Mouse (Mus musculus) right cerebral cortex, postnatal 25 days (tissue): ENCODE measurements at regions not wholly inside any gene's neighbourhood (a gene's known extent, or its start where the extent isn't known, plus 50 kb on each side); places are given as distances from the start of the nearest gene placed in this dataset.
A peak's percentile ranks its signal among the peaks of the same experiment; 100 is the strongest.

Experiments used
- DNase-seq: peaks from one replicate; pipeline ENCODE4 v3.0.0; 2022

DNA sequence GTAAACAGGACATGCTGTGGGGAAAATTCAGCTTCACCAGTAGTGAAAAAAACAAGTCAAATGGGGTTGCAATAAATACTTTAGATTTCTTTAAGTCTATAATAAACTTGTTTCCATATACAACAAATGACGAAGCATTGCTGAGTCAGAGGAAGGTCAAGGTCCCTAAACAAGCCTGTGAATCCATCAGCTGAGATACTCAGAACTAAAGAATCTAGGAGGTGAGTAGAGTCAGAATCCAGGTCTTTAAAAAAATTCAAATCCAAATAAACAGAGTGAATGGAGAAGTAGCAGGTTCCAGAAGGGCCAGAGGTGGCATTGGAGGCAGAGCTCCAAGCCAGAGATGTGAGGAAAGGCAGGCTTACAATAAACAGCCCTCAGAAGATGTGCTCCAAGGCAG, 2301.1 kb upstream of the Gm7489 start:
- DNase-seq = no peak

DNA sequence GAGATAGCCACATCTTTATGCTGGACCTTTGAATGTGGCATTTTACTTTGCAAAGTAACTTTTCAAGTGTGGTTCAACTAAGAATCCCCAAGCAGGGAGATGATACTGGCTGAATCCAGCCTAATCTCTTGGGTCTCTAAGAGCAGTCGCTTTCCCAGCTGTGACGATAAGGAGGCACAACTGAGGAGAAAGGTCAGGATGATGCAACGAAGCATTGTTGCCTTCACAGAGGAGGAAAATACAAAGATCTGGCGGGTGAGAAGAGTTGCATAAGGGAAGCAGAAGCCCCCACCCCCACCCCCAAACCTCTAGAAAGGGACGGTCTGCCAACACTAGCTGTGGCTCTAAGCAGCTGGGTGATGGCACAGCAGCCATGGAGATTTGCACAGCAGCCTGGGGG, 2298.6 kb upstream of the Gm7489 start:
- DNase-seq = no peak

DNA sequence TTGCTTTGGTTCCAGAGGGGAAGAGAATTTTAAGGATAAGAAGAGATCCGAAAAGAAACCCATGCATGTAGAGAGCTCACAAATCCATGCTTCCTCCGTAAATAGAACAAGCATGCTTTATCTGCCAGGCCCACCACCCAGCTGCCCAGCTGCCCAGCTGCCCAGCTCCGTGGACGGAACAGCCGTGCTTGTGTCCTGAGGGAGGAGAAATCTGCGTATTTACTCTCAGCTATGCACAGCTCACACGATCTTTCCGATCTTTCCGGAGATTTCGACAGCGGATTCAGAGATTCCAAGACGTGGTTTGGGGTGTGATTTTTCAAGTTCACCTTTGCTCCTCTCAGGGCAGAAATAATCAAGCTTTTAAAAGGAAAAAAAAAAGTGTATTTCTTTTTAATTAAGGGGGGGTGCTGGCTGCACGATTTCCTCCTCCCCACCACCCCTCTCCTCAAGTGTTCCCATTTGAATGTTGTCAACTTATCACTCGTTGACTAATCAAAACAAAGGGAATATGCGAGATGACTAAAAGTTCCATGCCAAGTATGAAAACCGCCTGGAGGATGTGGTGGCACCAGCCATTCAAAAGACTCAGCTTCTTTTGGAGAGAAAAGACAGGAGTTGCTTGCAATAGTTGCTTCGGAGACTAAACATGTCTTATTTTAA, 2293.2 kb upstream of the Gm7489 start:
- DNase-seq = no peak

GRCm38 (mm10) chr15:51592069-51592435, 2292.7 kb upstream of the Gm7489 start:
- DNase-seq = no peak

DNA sequence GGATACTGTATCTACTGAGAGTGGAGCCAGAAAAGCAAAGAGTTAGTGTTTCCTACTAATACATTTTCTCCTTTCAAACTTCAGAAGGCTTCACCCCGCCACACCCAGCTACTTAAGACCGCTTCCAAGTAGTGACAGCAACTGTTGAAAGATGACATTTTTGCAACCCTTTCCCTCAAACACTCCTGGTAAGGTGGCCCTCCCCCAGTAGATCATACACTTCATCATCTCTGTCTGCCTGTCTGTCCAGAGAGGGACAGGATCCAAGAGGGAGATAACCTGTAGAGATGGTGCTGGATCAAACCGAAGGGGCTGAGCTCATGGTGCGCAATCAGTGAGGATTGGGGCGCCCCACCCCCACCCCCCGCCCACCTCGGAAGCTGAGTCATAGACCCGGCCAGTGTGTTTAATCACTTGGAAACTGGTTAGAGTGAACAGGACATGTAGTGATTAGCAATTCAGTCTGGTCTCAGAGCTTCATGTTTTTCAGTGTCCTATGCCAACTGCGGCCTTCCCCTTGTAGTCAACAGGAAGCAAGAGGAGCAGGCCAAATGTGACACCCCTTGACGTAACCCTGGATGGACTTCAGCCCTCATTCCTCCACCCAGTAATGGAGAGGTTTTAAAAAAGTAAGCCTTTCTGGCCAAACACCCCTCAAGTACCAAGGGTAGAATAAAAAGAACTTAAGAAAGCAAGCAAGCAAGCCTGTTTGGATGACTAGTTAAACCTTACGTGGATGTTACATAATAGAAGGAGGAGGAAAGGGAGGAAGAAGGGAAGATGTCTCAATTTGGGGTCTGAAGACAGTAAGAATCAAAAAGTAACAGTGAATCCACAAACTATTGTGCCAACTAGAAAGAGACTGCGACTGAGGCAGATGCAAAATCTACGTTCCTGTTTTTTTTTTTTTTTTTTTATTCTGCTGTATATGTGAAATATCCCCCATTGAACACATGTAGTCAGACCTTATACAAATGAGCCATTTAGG, 2291.9 kb upstream of the Gm7489 start:
- no peak for DNase-seq

DNA sequence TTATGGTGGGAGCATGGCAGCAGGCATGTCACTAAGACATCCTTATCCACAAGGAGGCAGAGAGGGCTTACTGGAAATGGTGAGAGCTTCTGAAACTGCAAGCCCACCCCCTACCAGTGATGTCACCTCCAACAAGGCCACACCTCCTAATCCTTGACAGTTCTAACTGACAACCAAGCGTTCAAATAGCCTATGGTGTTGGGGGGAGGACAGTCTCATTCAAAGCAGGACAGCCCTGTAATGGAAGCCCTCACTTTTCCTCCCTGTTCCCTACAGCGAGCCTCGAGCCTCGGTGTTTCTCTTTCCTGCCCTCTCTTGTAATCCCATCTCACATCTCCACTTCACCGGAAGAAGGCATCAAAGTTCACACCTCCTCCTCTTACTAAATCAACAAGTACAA, 2290.6 kb upstream of the Gm7489 start:
- DNase-seq = no peak

DNA sequence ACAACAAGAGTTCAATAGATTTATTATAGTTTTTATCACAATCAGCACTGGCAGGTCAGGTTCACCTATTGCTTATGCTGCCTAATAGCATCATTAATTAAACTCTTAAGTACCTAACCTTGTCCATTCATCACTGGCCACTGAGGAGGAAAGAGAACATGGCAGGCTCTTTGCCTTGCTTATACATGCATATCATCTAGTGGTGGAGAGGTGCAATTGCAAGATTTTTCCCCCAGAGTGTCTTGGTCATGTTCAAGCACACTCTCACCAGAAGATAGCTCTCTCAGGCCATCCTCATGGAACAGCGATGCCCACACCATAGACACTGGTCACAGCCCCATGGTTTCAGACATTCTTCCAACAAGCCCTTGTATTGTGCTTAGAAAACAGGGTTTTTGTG, 2289.1 kb upstream of the Gm7489 start:
- DNase-seq = no peak

DNA sequence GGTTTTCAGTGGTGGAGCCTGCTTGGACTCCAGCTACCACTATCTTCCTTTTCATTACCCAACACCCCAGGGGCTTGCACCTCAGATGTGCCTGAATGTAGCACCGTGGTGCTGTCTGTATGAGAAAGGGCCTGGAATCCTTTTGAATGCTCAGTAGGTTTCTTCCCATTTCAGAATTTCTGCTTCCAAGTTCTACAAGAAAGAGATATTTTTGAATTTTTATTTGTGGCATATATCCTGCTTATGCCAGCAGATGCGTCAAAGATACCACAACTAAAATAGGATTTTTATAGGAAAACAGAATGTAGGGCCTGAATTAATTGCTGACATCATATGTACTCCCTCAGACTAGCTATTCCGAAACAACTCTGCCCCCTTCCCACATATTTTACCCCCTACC, 2286.9 kb upstream of the Gm7489 start:
- no peak for DNase-seq

DNA sequence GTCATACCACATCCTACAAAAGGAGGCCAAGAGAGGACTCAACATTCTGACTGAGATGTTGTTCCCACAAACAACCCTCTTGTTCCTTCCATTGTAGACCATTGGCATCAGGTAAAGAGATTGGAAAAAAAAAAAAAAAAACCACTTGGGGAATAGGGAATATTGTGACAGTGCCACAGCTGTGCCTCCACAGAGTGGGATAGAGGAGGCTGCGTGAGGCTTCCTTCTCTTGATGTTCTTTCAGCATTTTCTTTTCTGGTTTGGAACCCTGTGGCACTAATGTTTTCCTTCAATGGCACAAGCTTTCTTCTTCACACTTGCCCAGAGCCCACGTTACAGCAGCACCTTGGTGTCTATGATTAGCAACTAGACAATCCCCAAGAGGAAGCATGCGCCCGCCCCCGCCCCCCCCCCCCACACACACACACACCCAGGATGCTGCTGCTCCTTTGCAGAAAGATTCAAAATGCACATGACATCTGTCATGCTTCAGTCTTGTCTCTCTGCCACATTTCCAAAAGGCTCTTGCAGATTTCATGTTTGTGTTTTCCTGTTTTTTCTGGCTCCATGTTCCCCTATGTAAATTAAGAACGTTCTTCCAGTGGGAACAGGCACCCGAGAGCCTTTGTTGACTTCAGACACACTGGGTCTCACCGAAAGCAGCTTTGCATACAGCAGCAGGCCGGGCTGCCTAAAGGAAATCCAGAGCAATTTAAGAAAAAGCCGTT, 2283.4 kb upstream of the Gm7489 start:
- DNase-seq = no peak

GRCm38 (mm10) chr15:51621455-51621854, 2263.3 kb upstream of the Gm7489 start:
- DNase-seq = no peak

DNA sequence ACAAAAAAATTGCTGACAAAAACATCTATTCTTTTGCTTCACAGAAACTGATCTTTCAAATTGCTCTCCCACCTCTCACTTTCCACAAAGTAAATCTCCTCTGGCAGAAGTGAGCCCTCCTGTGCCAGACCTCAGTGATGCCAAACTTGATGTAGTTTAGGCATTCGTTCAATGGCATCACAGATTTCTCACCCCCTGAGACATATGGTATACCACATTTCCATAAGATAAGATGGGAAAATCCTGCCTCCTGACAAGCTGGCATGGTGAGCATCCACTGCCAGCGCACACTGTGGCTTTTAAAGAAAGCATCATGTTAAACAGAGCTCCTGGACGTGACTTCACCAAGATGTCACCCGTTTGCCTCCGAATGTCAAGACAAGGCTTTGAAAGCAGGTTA, 2257.2 kb upstream of the Gm7489 start:
- peak; percentile 26 for DNase-seq

DNA sequence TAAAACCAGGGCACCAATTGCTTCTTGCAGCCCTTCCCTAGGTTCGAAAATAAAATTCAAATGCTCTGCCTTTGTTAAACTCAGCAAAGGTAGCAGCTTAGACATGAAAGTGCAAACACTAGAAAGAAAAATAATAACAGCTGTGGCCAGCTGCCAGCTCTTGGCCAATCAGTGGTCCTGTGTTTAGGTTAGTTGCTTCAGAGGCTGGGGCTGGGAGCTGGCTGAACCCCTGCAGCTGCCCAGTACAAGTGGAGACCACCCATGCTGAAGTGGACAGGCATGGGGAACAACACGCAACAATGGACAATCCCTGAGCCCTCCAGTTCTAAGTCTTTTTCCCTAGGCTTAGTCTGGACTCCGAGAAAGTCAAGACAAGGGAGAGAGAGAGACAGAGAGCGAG, 2256.2 kb upstream of the Gm7489 start:
- no peak for DNase-seq

DNA sequence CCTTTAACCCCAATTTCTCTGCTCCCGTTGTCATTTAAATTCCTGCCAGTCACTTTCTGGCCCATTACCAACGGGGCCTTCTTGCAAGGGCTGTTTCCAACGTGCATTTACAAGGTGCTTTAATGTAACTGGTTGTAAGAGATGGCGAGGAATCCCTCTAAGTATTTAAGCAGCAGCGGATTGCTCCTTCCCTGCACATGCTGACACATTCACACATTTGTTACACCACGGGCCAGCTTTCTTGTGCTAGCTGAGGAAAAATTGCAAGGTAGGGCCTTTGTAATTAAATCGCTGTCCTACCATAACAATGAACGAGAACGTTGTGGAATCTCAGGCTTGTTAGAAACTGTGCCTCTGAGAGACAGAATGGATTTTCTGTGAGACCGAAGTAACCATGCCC, 2252.8 kb upstream of the Gm7489 start:
- no peak for DNase-seq

DNA sequence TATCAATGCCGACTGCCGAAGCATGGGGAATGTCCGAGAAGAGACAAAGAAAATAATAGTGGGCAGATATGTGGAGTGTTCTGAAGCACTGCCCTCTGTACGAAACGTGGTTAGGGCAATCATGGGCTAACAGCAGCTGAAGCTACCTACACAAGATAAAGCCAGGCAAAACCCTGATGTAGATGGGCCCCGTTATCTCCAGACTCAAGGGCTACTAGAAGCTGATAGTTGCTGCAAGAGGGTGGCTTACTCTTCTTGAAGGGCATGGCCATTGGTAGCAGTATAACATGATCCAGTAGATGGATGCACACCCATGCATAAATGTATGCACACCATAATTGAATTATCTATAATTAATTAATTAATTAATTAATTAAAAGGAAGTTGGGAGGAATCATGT, 2251.6 kb upstream of the Gm7489 start:
- no peak for DNase-seq

DNA sequence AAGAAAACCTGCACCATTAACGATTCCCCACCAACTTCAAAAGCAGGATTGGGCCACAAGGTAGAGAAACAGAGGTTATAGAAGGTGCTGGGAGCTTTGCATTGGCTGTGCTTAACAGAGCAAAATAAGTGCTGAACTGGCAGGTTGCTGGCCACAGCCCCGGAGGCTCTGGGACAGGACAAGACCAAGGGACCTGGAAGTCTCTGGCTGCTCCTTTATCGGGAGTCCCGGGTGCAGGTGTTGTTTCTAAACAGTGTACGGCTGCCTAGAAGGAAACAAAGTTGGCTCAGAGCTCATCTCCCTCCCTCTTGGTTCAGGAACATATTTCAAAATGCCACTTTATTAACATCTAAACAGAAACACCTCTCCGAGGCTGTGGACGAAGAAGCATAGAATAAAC, 2250.0 kb upstream of the Gm7489 start:
- DNase-seq = no peak

DNA sequence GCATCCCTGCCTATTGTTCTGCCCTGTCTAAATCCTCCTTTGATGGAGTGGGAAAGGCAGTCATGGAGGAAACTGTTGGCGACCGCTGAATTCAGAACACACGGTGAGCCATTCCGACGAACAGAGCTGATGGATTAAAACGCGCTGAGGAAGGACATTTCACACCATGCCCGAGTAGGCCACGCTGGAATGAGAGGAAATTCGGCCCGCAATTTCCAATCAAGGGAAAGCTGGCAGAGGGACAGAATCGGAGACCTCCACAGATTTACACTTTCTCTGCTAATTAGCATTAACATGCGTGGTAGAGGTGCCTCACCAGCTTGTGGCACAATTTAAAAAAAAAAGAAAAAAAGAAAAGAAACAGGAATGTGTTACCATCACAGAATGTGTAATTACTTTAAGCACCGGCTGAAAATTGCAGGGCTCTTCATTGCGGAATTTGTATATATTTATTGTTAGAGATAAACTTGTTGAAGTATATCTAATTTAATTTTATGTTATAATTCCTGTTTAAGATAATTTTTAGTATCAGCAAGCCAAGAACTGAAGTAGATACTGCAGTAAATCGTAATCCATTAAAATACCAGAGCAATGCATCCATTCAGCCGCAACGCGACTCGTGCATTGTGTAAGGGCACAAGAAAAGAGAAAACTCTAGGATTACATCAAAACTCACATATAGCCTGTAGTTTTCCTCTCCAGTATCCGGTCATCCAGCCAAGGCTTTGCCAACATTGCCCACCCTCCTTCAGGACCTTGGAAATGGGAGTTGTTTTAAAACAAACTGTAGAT, 2249.4 kb upstream of the Gm7489 start:
- no peak for DNase-seq

GRCm38 (mm10) chr15:51637570-51637969, 2247.1 kb upstream of the Gm7489 start:
- no peak for DNase-seq

DNA sequence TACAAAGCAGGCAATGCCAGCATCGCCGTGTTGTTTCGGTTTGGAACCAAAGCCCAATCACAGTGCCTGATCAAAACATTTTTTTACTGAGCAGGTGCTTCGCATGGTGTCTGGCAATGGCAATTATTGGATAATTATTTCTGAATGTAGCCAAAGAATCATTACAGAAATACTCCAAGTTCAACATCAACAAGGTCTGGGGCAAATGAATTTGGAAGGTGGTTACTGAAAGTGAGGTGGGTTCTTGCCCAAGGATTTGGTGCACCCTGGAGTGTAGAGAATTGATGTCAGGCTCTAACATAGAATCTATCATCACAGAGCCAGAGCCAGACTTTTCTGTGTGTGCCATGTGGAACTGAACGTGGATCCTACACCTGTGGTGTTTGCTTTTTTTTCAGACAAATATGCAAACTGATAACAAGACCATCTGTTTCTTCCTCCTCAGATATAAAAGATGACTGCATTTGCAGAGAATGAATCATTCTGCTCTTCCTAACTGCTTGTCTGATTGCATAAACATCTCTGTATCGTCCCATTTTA, 2240.9 kb upstream of the Gm7489 start:
- peak; percentile 22 for DNase-seq

- DNase-seq = no peak
Observed at GRCm38 (mm10) chr15:51646304-51646703, 2238.4 kb upstream of the Gm7489 start.

DNA sequence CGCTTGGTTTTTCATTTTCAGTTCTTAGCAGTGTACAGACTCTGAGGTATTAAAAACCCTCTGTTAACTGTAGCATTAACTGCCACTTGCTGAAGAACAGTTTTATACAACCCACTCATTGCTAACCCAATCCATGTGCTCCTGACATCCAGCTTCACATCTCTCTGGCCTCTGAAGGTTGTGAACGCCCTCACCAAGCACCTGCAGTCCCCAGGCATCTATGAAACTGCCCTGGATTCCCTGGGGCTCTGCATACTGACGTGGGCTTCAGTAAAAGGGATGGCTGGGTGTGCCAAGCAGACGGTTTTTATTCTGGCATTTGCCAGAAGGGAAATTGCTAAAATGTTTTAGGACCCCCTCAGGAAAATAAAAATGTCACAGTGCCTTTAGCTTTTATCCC, 2232.2 kb upstream of the Gm7489 start:
- DNase-seq = no peak

- DNase-seq = no peak
Observed at GRCm38 (mm10) chr15:51657621-51658020, 2227.1 kb upstream of the Gm7489 start.

DNA sequence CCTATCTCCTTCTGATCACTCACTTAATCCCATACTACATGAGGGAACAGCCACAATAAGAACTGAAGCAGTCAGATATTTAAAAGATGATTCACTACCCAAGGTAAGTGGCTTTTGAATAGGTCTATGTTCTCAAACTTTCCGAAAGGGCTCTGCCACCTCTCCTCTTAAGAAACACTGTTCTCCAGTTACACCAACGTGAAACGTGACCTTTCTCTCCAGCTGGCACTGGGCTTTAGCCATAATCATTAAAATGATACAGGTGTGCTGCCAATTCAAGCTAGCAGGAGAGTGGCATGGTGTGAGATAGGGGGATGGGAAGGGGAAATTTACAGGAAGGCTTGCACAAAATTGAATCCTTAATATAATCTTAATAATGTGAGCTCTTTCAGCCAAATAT, 2216.4 kb upstream of the Gm7489 start:
- DNase-seq = no peak
